Mouse (Mus musculus) midbrain, embryonic 14.5 days (tissue): ENCODE measurements at regions not wholly inside any gene's neighbourhood (a gene's known extent, or its start where the extent isn't known, plus 50 kb on each side); places are given as distances from the start of the nearest gene placed in this dataset.

Experiments used
- ATAC-seq: fragments of 200-750 bp; cut with Nextera tagmentation; 2 replicates; pipeline ENCODE4 v1.8.0; 2017; ENCODE audit warnings: moderate number of reproducible peaks, moderate library complexity; ENCODE audit not compliant: low FRiP score, low TSS enrichment
- DNase-seq: peaks from one replicate; pipeline ENCODE4 v3.0.0-alpha.2; 2015
- H3K27ac ChIP-seq: fragments of 300-500 bp; sonication (generic); replicated peaks from 2 replicates; pipeline ENCODE4 v1.5.1; 2014; ENCODE audit warnings: mild to moderate bottlenecking, low read depth, low read length, moderate library complexity
- H3K27me3 ChIP-seq: fragments of 300-500 bp; sonication (generic); 2 replicates; pipeline ENCODE4 v1.6.1; 2014; ENCODE audit warnings: low read length, control low read depth, mixed read lengths; ENCODE audit not compliant: control insufficient read depth, insufficient read depth
- H3K36me3 ChIP-seq: fragments of 300-500 bp; sonication (generic); 2 replicates; pipeline ENCODE4 v1.6.1; 2014; ENCODE audit warnings: low read length, control low read depth; ENCODE audit not compliant: control insufficient read depth, insufficient read depth
- H3K4me1 ChIP-seq: fragments of 300-500 bp; sonication (generic); 2 replicates; pipeline ENCODE4 v1.6.1; 2014; ENCODE audit warnings: mild to moderate bottlenecking, antibody characterized with exemption, low read length, control low read depth; ENCODE audit not compliant: control insufficient read depth, insufficient read depth
- H3K4me2 ChIP-seq: fragments of 300-500 bp; sonication (generic); 2 replicates; pipeline ENCODE4 v1.6.1; 2014; ENCODE audit warnings: mild to moderate bottlenecking, low read length, moderate library complexity
- H3K4me3 ChIP-seq: fragments of 300-500 bp; sonication (generic); replicated peaks from 2 replicates; pipeline ENCODE4 v1.5.1; 2014; ENCODE audit warnings: low read depth, low read length
- H3K9ac ChIP-seq: fragments of 300-500 bp; sonication (generic); replicated peaks from 2 replicates; pipeline ENCODE4 v1.6.1; 2014; ENCODE audit warnings: mild to moderate bottlenecking, low read length, moderate library complexity
- H3K9me3 ChIP-seq: fragments of 300-500 bp; sonication (generic); 2 replicates; pipeline ENCODE4 v1.6.1; 2016; ENCODE audit warnings: low read length, control low read depth, mixed read lengths; ENCODE audit not compliant: control insufficient read depth
- WGBS: fragments of 180-500 bp; shearing (Covaris S2); extraction: QIAGEN DNeasy Blood & Tissue Kit; methylation state at CpG from one replicate; pipeline ENCODE4 v1.1.7; 2014; 5-methylcytosine and 5-hydroxymethylcytosine counted together

GRCm38 (mm10) chr15:5623021-5623420 lies 379.0 kb upstream of the Ptger4 start:
- ATAC-seq (no peak), DNase-seq (no peak)
- Histone ChIP-seq H3K27me3 (no peaks in the 10 kb centered on the region), H3K4me1 (no peaks in the 10 kb centered on the region), H3K36me3 (no peaks in the 10 kb centered on the region), H3K27ac (no peak overlapping the region), H3K9me3 (no peaks in the 10 kb centered on the region), H3K9ac (no peak overlapping the region), H3K4me3 (no peak overlapping the region), H3K4me2 (no peak overlapping the region)
- WGBS = 77% methylated on average over 5 of the region's 5 CpGs

GRCm38 (mm10) chr15:5625367-5625766 lies 381.4 kb upstream of the Ptger4 start:
- Histone ChIP-seq H3K4me3 (no peak overlapping the region), H3K27me3 (no peaks in the 10 kb centered on the region), H3K9ac (no peak overlapping the region), H3K4me1 (no peaks in the 10 kb centered on the region), H3K9me3 (no peaks in the 10 kb centered on the region), H3K27ac (no peak overlapping the region), H3K36me3 (no peaks in the 10 kb centered on the region), H3K4me2 (no peak overlapping the region)
- 88% methylated on average over 2 of the region's 2 CpGs for WGBS
- ATAC-seq (no peak), DNase-seq (no peak)

- DNase-seq (no peak), ATAC-seq (no peak)
- 84% methylated on average over 1 of the region's 1 CpGs for WGBS
- Histone ChIP-seq H3K9ac (no peak overlapping the region), H3K4me2 (no peak overlapping the region), H3K4me3 (no peak overlapping the region), H3K4me1 (no peaks in the 10 kb centered on the region), H3K27me3 (no peaks in the 10 kb centered on the region), H3K36me3 (no peaks in the 10 kb centered on the region), H3K9me3 (no peaks in the 10 kb centered on the region), H3K27ac (no peak overlapping the region)
Observed at GRCm38 (mm10) chr15:5646673-5647072, 402.7 kb upstream of the Ptger4 start.

- H3K27me3 ChIP-seq = no peaks in the 10 kb centered on the region
- H3K4me1 ChIP-seq = no peaks in the 10 kb centered on the region
- H3K36me3 ChIP-seq = no peaks in the 10 kb centered on the region
- no peak overlapping the region for H3K4me2 ChIP-seq
- no peak overlapping the region for H3K27ac ChIP-seq
- DNase-seq (no peak), ATAC-seq (no peak)
- WGBS = 89% methylated on average over 6 of the region's 6 CpGs
- no peak overlapping the region for H3K9ac ChIP-seq
- no peaks in the 10 kb centered on the region for H3K9me3 ChIP-seq
- no peak overlapping the region for H3K4me3 ChIP-seq
Observed at GRCm38 (mm10) chr15:5658796-5659195, 414.8 kb upstream of the Ptger4 start.

- no peaks in the 10 kb centered on the region for H3K27me3 ChIP-seq
- H3K4me2 ChIP-seq = no peak overlapping the region
- no peak overlapping the region for H3K9ac ChIP-seq
- no peaks in the 10 kb centered on the region for H3K9me3 ChIP-seq
- H3K27ac ChIP-seq = no peak overlapping the region
- DNase-seq (peak; percentile 15), ATAC-seq (no peak)
- H3K4me3 ChIP-seq = no peak overlapping the region
- H3K4me1 ChIP-seq = no peaks in the 10 kb centered on the region
- 75% methylated on average over 3 of the region's 3 CpGs for WGBS
- no peaks in the 10 kb centered on the region for H3K36me3 ChIP-seq
Observed at GRCm38 (mm10) chr15:5660819-5661218, 416.8 kb upstream of the Ptger4 start.

- H3K4me2 ChIP-seq = no peak overlapping the region
- DNase-seq (no peak), ATAC-seq (no peak)
- H3K27ac ChIP-seq = no peak overlapping the region
- H3K4me3 ChIP-seq = no peak overlapping the region
- no peak overlapping the region for H3K9ac ChIP-seq
- no peaks in the 10 kb centered on the region for H3K27me3 ChIP-seq
- no peaks in the 10 kb centered on the region for H3K9me3 ChIP-seq
- no peaks in the 10 kb centered on the region for H3K36me3 ChIP-seq
- H3K4me1 ChIP-seq = no peaks in the 10 kb centered on the region
Observed at GRCm38 (mm10) chr15:5671781-5672180, 427.8 kb upstream of the Ptger4 start.

- no peaks in the 10 kb centered on the region for H3K9me3 ChIP-seq
- H3K4me3 ChIP-seq = no peak overlapping the region
- no peaks in the 10 kb centered on the region for H3K27me3 ChIP-seq
- H3K4me2 ChIP-seq = no peak overlapping the region
- WGBS = 90% methylated on average over 3 of the region's 3 CpGs
- no peak overlapping the region for H3K27ac ChIP-seq
- no peaks in the 10 kb centered on the region for H3K36me3 ChIP-seq
- H3K9ac ChIP-seq = no peak overlapping the region
- ATAC-seq = no peak
- DNase-seq = no peak
- no peaks in the 10 kb centered on the region for H3K4me1 ChIP-seq
Observed at GRCm38 (mm10) chr15:5676704-5677103, 432.7 kb upstream of the Ptger4 start.

- H3K27me3 ChIP-seq = no peaks in the 10 kb centered on the region
- DNase-seq (no peak), ATAC-seq (no peak)
- no peaks in the 10 kb centered on the region for H3K9me3 ChIP-seq
- no peaks in the 10 kb centered on the region for H3K36me3 ChIP-seq
- no peak overlapping the region for H3K4me3 ChIP-seq
- 87% methylated on average over 1 of the region's 1 CpGs for WGBS
- no peaks in the 10 kb centered on the region for H3K4me1 ChIP-seq
- no peak overlapping the region for H3K9ac ChIP-seq
- no peak overlapping the region for H3K4me2 ChIP-seq
- H3K27ac ChIP-seq = no peak overlapping the region
Observed at GRCm38 (mm10) chr15:5693810-5694209, 449.8 kb upstream of the Ptger4 start.

GRCm38 (mm10) chr15:5695015-5695414 lies 451.0 kb upstream of the Ptger4 start:
- no peak for DNase-seq
- Histone ChIP-seq H3K9me3 (no peaks in the 10 kb centered on the region), H3K9ac (no peak overlapping the region), H3K4me3 (no peak overlapping the region), H3K4me2 (no peak overlapping the region), H3K27me3 (no peaks in the 10 kb centered on the region), H3K36me3 (no peaks in the 10 kb centered on the region), H3K27ac (no peak overlapping the region), H3K4me1 (no peaks in the 10 kb centered on the region)
- 83% methylated on average over 3 of the region's 3 CpGs for WGBS
- no peak for ATAC-seq
